Mouse (Mus musculus) natural killer cell, adult 2 months (primary cell): ENCODE measurements around the gene Nav3.

ENCODE experiments used
- DNase-seq, 2 experiments: peaks; one replicate each; pipeline ENCODE4 v3.0.0; 2022; ENCODE audit warnings: low spot score in 2 of 2

The Nav3 gene

DNA sequence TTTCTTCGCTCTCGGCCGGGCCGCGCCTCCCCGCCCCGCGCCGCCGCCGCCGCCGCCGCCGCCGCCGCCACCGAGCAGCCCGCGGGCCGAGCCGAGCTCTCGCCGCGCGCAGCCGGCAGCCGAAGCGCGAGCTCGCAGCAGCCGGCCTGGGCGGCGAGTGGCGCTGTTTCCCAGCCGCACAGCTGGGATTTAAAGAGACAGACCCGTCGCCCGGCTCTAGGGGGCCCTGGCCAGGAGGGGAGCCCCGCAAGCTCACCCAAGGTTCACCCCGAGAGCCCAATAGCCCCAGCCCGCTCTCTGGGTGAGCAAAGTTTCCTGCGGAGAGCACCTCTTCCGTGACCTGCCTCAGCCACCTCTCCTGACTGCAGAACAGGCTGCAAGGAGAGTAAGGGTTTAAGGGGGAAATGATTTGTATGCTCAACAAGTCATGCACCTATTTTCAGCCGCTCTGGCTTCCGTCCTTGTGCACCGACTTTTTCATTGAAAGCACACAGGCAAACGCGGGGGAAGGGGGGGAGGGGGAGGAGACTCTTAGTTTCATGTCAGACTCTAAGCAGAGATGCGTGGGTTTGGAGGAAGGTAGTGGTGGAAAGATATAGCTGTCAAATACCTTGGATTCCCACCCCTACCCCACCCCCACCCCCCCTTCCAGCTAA lies at the start of gene Nav3:
Gene Nav3 (minus strand): TSS at position 367 of the 656 bp plus-strand sequence.
- peak in 1 of 2 experiments; percentile 1 for DNase-seq

DNA sequence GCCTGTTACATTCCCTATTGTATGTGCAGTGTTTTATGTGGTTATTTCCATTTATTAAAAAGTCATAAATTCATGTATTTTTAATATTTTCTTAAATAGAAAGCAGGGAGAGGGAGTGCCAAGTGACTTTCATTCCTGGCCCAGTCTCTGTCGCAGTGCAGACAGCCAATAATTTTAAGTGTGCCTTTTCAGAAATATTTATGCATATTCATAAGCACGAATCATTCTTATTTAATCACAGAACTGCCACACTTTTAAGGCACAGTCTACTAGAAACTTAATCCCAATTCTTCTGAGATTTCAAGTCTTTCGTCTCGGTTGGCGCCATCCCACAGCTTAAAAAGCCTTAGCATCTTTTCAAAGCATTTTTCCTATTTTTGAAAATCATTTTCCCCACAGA lies 29.3 kb upstream of the Nav3 start:
- no peak for DNase-seq

DNA sequence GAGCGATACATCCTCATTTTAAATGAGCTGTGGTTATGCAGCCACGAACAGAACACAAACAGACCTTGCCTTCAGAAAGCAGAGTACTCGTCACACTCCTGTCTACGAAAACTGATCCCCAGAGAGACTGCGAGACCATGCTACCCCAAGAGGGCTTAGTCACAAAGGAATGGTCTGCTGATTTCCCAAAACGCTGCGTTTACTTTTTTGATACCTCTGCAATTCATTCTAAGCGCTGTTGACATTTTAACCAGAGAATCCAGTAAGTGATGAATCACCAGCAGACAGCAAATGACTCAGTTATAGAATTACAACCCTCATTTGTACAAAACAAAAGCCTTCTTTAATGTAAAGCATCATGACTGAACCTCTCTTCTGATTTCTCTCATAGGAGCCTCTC lies 28.8 kb upstream of the Nav3 start:
- DNase-seq: no peak

DNA sequence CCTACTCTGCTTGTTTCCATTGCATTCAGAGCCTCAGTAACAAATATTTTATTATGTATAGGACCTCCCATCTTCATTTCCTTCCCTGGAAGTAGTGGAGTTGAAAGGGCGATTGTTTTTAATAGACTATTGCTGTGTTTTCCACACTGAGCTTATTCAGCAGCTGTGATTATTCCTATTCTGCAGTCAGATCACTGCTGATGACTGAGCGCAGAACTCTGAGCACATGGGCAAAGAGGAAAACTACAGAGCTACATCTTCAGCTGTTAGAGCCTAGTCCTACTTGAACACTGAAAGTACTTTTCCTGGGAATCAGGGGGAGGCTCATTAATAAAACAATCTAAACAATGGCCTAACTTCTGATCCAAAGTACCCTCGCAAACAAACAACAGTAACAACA lies 23.2 kb upstream of the Nav3 start:
- DNase-seq: no peak

DNA sequence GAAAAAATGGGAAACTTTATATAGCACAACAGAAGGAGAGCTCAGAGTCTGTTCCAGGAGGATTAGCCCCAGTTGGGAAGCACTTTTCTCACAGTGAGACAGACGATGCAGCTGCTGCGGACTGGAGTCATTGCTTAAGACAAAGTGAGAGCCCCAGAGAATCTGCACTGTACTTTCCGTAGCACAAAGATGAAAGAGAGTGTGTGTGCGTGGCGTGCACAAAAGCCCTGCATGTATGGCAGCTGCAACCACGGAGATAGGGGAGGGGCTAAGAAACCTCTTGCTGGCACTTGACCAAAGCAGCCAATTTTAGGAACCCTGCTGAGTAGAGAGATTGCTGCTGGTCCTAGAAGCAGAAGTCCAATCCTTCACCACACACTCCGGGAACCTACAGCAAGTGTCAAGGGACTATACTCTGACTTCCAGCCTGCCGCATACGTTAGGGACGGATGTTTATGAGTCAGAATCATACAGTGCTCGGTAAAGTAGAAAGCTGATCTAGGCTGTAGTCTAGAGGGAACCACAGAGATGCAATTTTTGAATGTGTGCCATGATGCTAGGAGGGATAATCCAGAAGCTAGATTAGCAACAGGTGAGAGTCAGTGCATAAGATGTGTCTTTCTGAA lies 21.8 kb upstream of the Nav3 start:
- DNase-seq: no peak

DNA sequence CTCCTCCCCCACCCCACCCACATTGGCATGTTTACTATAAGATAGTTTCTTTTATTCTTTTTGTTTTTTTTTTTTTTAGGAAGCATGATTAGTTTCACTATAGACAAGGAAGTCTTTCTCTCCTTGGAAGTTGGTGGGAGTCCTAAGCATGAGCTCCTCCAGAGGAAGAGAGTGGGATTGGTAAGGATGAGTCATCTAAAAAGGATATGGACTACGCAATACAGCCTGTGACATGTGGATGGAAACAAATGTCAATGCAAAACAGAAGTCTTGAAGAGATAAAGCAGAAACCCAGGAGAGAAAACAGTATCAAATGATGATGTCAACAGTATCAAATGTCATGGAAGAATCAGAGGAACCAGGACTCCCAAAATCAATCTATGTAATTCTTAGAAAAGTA lies 18.1 kb upstream of the Nav3 start:
- no peak for DNase-seq

DNA sequence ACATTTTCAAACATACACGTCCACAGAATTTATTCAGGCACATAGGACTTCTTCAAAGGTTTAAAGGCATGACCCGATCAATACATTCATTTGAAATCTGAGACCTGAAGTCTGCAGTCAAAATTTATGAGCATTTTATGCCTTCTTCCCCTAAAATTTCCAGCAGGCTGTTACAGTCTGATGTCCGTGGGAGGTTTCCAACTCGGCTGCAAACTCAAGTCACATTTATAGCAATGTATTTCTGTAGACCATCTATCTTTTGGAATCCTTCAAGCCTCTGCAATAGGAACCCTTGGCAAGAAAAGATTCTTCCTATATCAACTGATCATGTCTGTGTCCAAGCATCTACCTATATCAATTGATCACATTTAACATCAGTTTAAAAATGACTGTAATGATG lies 13.4 kb upstream of the Nav3 start:
- DNase-seq: no peak

DNA sequence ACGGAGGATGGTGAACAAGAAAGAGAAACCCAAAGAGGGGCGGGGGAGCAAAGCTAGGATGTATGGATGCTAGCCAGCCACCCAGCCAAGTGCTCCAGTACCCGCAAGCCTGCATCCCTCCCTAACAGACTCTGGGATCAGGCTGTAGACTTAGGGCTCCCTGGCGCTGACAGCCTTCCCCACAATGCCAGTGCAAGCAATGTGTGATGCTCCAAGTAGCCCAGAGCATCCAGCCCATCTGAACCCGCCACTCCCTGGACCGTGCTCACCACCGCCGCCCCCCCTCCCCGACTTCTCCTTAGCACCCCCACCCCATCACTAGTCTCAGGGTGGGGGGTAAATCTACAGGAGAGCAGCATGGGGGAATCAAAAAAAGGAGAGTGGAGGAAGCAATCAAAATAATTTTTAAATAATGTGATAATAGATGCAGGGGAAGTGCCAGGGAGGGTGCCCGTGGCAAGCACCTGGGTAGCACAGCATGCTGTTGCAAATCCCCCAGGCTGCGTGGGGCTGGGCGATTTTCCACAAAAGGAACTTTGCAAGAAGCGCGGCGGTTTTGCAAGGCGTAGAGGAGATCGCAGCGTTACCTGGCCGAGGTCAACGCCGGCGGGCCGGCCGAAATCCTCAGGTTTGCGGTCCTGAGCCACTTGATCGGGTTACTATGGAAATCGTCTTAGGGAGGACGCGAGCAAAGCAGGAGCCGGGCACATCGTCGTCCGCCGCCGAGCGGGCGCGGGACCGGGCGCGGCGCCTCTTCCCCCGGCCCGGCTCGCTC lies 754 bp downstream of the Nav3 start:
- DNase-seq: no peak

DNA sequence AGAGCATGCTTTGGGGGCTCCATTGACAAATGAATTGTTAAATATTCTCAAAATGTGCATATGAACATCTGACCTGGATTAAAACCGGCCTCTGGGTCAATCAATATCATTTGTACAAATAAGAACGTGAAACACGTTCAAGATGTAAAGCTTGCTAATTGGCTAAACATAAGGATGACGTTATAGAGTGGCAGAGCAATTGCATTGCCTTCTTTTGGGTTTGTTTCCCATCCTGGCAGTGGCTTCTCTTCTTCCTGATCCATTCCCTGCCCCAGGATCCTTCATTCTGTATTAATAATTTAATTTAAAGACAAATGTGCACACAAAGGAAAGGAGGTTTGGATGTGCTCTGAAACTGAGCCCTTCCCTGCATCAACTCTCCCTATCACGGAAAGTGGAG lies 2.4 kb downstream of the Nav3 start:
- DNase-seq: no peak

DNA sequence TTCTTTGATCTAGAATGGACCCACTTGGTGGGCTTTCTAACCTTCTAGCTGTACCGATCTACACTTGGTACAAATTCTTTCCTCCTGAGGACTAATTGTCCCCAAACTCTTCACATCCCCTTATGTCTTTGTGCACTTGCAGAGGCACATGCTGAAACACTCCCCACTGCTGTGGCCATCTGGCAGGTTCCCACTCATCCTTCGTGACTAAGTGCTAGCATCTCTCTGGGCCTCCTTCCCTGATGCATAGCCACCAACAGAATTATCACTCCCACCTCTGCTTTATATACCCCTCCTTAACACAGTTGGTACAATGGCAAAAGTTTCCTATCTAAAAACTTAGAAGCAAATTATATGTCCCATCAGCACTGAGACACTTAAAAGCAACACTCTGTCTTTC lies 15.6 kb downstream of the Nav3 start:
- DNase-seq: no peak

DNA sequence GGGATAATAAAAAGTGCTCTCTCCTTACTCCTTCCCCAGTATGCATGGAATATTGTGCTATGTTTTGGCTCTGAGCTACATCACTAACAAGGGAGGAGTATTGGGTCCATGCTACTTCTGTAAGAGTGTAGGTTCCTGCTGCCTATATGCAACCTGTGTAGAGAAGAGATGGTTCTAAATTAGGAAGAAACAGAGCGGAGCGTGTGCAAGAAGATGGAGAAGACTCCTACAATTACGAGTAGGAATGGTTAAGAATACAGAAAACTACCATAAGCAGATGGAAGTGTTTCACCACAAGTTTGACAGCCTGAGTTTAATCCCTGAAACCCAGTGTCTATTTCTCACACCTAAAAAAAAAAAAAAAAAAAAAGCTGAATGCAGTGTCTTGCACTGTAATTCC lies 24.9 kb downstream of the Nav3 start:
- no peak for DNase-seq

DNA sequence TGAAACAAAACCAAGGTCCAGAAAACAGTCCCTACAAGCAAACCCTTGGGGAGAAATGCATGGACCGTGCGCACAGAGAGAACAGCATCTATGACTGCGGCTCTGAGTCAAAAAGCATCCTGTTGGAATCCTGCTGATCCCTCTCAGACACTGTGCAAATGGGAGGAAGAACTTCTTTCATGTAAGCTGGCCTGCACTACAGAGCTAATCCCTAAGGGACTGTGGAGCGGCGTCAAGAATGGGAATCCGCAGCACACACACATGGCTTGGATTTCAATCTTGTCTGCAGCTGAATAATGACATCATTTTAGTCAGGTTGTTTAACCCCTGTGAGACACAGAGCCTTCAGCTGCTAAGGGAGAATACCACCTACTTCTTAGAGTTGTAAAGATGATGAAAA lies 26.4 kb downstream of the Nav3 start:
- no peak for DNase-seq

DNA sequence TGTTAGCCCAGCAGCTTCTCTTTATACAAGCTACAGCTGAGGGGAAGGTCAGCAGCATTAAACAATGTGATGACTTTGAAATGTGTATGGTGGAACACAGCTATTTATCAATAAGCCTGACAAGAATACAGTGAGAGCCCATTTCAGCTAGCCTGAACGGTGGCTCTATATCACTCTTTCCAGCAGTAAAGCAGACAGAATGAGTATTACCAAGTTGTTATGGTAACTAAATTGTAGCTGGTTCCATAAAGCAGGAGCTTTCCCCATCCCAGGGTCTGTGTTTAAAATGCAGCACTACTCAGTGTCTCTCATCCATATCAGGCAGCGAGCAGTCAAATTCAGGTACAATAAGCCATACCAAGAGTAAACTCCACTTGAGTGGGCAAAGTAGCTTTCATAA lies 27.0 kb downstream of the Nav3 start:
- DNase-seq: no peak

DNA sequence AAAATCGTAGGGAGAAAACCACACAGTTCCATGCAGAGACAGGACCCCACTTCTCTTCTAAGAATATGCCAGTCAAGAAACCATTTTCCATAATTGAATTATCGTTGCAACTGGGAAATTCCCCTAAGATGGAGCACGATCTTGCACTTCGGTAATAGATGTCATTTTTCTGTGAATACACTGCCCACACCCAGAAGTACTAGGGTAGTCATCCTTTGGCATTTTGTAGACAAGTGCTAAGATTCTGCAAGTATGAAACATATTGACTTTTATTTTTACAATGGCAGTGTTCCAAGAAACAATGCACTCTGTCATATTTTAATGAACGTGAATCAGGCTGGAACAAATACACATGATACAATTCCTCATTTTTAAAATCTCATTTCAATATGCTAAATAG lies 34.5 kb downstream of the Nav3 start:
- no peak for DNase-seq

DNA sequence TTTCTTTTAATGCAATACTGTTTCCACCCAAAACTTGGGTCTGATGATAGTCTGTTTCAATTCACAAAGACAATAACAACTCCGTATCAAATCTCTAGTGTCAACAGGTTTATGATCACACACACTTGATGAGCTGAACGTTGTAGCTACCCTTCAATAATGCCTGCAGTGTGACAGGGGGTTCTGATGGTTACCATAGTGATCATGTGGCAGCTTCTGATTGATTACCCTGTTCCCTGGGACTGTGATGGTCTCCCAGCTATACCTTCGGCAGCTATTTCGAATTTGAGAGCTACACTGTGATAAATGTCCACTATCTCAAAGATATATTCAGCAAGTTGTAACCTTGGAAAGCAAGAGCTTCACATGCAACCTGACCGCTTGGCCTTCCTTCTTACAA lies 39.0 kb downstream of the Nav3 start:
- DNase-seq: no peak

DNA sequence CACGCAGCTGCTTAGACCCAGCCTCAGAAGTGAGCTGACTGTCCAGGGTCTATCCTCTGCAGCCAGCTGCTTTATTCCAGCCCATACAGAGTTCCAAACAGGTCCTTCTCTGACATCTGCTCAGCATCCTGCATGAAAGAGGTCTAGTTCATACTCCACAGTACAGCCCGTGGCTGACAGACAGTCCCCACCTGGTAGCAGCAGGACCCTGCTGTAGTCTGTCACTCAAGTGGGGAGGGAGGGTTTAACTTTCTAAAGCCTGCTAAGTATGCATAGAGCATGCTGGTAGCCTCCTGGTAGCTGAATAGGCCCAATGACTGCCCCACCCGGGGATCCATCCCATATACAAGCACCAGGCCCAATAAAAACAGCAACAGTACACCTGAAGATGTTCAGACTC lies 40.4 kb downstream of the Nav3 start:
- no peak for DNase-seq

DNA sequence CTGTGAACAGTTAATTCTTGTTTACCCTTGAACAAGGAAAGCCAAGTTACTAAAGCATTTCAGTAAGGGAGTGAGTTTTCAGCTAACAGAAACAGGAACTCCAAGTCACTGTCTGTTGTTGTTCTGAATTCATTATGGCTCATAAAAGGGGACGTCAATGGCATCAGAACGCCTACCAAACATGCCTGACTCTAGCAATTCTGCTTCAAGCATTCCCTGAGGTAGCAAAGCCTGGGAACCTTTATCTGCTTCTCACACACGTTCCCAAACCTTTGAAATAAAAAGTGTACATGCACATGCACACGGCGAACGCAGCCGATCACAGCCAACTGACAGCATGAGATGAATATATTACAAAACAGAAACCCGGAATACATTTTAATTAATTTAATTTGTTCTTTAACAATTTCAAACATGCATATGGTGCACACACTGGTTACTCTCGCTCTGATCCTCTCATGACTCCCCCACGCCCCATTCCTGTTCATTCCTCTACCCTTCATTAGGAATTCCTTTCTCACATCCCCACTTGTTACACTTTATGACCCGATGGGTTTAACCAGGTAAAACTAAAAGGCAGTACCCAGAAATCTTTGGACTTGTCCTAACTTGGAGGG lies 42.6 kb downstream of the Nav3 start:
- DNase-seq: no peak

DNA sequence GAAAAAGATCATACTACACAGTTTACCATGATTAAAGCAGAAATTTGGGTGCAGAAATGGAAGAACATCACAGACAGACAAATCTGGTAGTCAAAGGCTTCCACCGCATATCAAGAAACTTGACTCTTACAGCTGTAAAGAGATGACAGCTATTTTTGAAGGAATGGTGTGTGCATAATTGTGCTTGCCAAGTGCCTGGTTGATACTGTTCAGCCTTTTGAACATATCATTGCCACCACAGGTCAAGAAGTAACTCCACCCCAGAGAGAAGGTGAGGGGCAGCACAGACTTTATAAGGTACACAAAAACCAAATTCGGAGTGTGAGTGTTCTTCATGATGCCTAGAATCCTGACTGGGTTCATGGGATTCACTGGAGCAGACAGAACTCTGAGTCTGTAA lies 53.1 kb downstream of the Nav3 start:
- DNase-seq: no peak

DNA sequence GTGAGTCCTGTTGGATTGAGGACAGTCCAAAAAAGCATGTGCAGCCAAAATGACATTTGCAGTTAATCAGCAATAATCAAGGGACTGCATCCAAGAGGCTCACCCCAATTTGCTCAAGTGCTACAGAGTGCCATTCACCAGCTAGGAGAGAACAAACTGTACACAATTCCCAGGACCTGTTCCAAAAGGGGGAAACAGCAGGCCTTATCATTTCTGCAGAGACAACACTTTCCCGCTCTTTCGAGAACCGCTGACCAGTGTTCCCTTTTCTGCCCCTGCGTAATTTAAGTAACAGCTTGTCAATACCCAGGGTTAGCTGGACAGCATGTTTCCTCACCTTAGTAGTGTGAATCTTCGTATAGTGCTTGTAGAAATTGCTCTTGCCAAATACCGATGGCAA lies 55.4 kb downstream of the Nav3 start:
- DNase-seq: no peak

DNA sequence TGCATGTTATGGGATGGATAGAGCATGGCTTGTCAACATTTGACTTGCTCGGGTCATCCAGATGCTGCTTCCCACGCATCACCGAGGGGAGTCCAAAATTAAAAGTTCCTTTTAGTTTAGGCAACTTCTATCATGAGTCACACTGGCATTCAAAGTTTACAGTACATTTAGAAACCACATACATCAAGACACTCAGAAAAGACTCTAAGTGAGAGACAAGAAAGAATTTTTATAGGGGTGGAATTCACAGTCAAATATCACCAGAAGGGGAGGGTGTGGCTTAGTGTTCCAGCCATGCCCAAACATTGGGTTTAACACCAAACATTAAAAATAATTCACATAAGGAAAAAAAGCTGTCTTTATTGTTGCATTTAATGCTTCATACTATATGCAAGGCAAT lies 57.4 kb downstream of the Nav3 start:
- no peak for DNase-seq

DNA sequence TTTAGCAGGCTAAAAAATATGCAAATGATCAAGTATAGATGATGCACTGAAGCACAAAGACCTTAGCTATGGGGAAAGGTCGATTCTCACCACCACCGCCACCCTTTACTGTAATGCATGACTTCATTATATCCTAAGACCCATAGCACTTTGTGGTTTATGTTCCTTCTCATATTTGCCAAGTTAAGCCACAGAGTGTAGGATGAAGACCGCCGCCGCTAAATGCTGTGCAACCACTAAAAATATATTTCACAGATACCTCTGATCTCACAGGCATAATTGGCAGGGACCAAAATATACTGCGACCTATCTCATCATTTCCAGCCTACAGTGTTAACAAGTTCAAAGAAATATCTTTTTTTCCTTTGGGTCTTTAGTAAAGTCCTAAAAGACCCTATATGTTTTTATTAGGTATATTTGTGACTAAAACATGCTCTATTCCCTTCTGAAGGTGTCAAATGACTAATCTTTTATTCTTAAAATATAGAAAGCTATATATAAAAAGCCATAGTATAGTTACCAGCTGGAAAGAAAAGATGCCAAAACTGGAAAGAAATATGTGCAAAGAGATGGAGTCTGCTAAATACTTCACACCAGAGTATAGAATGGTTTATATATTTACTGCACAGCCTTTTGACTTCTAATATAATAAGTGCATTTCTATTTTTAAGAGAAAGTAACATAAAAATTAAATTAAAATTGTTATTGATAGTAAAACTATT lies 69.4 kb downstream of the Nav3 start:
- no peak for DNase-seq
